Mouse (Mus musculus) megakaryocyte progenitor cell, adult 5-6 weeks (primary cell): ENCODE results near the gene Atxn10. TPM values are rescaled to one million over a fixed set of nuclear protein-coding genes. Genes with fewer than 3 reads are reported as not detected.
"Not testable (repeated sequence)": the region's sequence is repeated elsewhere in the genome, so short reads cannot be mapped to it uniquely, and the experiment has no call there.

Source experiments
- ATAC-seq: replicated peaks from 2 replicates; pipeline ENCODE4 v1.8.0; 2016; ENCODE audit warnings: mild to moderate bottlenecking, moderate TSS enrichment, inconsistent platforms; ENCODE audit not compliant: poor library complexity
- total RNA-seq, 2 experiments: library from RNA; stranded (forward) in 1 of 2; stranded (reverse) in 1 of 2; fragments of 157-497, 149-512 nt in 1 of 2; fragments of 200-1000 nt in 1 of 2; gene quantifications; 2 replicates each; pipeline versions ENCODE4 v1.2.3 to v1.2.4; 2015 to 2017

Gene Atxn10
- total RNA-seq, 2 experiments from 2014 or later, result 89.4 to 163 TPM

DNA sequence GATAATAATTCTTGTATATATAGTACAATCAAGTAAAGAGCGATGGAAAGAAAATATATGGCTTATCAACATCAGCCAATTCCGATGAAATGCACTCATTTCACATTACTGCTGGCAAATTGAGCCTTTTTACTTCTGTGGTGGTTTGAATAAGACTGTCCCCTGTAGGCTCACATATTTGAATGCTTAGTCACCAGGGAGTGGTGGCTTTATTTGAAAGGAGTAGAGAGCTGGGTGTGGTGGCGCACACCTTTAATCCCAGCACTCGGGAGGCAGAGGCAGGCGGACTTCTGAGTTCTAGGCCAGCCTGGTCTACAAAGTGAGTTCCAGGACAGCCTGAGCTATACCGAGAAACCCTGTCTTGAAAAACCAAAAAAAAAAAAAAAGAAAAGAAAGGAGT is 2.5 kb upstream of the Atxn10 start:
- ATAC-seq, result not testable (repeated sequence)

DNA sequence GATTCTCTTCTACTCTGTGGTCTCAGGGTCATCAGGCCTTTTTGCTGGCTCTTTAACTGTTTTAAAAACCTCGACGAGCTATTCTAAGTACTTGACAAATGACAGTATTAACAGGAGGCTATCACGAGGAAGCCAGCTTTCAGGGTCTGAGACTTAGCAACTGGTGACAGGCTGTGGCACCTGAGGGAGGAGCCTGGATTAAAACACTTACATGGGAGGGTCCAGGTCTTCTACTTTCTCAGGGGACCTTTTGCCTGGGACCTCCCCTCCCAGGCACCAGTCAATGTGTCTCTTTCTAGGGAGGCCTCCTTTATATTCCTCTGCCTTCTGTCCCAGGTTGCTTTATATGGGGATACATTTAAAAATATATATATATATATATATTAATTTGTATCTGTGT is 1.8 kb upstream of the Atxn10 start:
- ATAC-seq, result no peak

DNA sequence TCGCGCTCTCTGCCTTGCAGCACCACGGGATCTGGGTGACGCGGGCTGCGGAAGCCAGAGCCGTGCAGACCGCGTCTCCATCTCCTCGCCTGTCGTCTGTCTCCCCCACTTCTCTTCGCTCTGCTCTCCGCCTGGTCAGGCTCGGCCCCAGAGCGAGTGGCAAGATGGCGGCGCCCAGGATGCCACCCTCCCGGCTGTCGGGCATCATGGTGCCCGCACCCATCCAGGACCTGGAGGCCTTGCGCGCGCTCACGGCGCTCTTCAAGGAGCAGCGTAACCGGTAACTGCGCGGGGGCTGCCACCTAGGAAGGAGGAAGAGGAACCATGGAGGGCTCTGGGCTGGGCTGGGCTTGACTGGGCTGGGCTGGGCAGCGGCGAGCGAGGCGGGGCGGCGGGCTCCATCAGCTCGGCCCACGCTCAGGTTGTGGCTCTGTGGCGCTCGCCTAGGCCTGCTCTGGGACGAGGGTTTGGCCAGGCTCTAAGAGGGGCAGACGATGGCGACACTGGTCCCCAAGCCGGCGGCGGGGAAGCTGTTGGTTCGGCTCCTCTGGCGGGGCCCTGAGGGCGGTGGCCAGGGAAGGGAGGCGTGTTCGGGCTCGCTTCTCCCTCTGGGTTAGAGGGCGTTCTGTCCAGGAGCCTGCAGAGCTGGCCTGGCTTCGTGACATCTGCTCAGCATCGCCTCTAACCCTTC is 401 bp downstream of the Atxn10 start:
- peak; percentile 91 for ATAC-seq

DNA sequence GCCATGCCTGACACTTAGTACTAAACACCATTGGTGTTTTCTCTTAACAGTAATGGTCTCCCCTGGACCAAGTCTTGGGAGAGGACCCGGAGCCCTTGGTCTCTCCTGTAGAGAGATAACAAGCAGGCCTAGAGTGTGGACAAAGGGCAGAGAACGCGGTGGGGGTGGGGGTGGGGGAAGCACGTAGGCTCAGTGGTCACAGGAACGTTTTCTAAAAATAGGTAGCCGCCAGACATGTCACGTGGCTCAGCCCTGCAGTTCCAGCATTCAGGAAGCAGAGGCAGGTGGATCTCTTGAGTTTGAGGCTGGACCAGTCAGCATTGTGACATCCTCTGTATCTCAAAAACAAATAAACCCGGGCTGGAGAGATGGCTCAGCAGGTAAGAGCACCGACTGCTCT is 1.2 kb downstream of the Atxn10 start:
- ATAC-seq, result no peak

DNA sequence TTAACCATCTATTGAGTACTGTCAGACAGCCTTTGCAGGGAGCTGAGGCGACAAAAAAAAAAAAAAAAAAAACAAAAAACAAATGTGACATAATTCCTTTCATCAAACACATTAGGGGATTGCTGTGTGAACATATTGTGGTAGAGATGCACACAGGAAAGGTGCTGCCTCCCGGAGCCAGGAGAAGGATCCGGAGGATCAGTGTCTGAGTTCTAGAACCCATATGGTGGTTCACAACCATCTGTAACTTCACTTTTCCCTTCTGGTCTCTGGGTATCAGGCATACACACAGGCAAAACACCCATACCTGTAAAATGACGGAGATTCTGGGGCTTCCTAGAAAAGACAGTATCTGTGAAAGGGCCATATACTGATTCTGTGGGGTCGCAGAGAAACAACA is 1.9 kb downstream of the Atxn10 start:
- no peak for ATAC-seq

DNA sequence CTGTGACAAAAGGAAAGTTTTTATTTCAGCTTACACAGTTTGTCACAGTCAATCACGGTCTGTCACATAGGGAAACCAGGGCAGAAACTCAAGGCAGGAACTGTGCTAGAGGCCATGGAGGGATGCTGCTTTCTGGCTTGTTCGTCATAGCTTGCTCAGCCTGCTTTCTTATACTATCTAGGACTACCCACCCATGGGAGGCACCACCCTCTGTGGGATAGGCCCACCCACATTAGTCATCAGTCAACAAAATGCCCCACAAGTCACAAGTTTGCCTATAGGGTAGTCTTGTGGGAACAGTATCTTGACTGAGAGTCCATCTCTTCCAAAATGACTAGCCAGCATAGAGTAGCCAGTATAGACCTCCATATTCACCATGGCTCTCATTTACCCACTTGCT is 6.2 kb downstream of the Atxn10 start:
- ATAC-seq, result no peak

DNA sequence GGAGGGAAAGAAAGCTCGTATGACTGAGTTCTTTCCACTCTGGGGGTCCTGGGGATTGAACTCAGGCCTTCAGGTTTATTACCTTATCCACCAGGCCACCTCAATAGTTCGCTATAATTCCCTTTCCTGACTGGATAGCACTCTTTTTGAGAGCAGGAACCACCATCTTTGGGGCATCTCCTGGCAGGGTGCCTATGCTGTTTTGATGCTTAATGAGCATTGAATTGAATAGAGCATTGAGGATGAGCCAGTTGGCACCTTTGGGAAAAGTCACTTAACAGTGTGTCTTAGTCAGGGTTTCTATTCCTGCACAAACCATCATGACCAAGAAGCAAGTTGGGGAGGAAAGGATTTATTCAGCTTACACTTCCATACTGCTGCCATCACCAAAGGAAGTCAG is 8.6 kb downstream of the Atxn10 start:
- no peak for ATAC-seq

DNA sequence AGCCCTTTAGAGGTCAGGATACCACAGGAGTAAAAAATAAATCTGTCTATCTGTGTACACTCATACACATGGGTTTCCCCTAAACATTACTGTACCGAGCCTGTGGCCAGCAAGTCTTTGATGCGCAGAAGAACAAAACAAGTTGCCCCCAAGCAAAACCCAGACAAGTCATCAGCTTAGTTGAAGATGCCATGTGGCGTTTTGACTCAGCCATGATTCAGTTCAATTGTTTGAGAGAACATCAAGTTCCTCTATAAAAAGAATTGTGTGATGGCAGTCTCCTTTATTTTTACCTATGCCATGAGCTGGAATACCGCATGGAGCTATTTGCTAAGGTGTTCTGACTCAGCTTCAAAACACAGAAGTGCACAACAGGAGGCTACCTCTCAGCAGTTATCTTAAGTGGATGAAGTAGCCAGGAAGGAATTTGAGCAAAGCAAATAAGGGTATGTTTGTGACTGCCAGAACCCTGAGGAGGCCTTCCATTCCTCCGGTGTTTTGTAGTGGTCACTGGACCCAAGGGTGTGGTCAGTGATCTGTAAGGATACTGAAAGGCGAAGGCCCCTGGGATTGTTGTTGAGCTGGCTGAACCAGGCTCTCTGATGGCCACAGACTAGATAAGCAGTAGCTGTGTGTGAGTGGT is 11.1 kb downstream of the Atxn10 start:
- ATAC-seq, result no peak

DNA sequence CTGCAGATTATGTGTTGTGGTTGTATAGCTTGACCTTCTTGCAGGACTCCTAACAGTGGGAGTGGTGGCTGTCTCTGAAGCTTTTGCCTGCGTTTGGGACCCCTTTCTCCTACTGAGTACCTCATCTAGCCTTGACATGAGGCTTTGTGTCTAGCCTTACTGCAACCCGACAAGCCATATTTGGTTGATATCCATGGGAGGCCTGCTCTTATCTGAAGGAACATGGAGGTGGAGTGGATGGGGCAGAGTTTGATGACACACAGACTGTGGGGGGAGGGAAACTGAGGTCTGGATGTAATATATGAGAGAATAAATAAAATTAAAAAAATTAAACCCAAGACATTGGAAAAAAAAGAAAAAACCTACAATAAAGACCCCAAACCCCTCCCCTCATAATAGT is 14.1 kb downstream of the Atxn10 start:
- no peak for ATAC-seq

DNA sequence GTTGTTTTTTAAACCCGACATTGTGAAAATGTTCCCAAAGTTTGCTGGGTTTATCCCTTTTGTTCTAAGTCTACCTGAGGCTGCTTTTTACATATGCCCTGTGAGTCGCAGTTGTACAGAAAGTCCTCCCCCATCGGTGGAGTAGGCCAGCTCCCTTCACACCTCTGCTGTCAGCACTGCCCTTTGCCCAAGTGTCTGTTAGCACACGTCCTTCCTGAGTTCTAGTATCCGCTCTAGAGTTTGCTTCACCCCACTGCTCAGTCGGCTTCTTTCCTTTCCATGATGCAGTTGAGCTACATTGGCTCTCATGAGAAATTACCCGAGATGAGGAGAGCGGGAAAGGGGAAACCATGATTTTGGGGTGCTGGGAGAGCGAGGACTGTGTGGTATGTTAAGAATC is 18.0 kb downstream of the Atxn10 start:
- peak; percentile 26; the same call in 1 of the 2 replicates for ATAC-seq

DNA sequence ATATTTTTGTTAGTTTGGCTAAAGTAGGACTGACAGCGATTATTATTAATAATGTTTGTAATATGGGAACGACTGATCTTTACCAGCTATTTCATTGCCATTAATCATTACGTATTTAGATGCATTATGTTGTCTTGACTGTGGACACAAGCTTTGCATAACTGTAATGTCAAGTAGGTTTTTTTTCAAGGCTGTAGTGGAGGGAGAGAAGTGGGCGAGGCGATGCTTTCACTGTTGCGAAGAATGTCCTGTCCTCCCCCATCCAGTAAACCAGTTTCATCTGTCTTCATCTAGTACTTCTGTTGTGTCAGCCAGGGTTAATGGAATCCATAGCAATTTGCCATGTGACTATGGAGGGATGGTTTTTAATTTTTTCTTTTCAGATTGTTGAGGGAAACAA is 20.1 kb downstream of the Atxn10 start:
- ATAC-seq, result no peak

DNA sequence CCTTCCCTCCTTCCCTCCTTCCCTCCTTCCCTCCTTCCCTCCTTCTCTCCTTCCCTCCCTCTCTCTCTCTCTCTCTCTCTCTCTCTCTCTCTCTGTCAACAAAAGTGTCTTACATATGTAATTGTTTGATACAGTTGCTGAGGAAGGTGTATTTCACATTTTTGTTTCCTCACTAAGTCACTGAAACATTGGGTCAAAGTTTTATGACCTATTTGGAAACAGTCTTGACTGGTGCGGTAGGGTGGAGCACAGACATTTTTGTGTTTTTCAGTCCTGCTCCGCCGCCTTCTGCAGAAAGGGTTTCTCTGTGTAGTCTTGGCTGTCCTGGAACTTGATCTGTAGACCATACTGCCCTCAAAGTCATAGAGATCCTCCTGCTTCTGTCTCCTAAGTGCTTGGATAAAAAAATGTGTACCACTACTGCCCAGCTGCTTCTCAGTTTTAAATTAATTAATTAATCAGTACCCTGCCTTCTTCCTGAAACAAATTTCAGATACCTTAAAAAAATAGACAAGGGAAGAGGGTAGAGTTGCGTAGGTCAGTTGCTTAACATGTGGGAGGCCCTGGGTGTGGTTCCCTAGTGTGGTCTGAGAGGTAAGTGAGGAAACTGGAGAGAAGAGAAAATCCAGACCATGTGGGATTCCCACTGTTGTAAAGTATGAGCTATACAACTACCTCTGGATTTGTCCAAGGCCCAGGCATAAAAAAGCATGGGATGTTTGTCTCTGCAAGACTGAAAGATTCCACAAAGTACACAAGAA is 21.6 kb downstream of the Atxn10 start:
- peak; percentile 74 for ATAC-seq

DNA sequence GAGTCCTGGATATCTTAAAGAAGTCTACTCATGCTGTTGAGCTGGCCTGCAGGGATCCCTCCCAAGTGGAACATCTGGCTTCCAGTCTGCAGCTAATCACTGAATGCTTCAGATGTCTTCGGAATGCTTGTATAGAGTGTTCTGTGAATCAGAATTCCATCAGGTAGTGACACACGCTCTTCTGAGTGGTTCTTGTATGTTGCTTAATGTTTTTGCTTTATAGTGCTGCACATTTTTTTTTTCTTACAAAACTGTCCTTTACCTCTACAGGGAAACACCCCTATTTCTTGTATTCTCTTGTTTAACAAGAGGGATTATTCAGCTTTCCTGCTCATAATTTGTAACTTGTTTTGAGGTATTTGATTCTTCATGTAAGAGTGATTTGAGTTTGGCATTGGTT is 23.4 kb downstream of the Atxn10 start:
- ATAC-seq, result no peak

DNA sequence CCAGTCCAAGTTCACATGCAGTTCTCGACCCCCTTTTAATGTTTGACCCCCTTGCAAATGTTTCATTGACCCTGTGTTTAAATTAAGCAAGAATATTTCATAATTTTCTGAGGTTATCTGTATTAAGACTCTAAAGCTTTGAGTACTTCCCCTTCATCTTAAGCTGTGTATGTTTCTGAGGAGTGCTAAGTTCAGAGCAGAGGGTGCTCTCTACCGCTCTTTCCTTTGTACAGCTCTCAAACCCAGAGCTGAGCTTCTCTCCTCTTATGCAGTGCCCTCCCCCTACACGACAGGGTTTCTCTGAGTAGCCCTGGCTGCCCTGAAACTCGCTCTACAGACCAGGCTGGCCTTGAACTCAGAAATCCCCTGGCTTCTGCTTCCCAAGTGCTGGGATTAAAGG is 23.9 kb downstream of the Atxn10 start:
- no peak for ATAC-seq

DNA sequence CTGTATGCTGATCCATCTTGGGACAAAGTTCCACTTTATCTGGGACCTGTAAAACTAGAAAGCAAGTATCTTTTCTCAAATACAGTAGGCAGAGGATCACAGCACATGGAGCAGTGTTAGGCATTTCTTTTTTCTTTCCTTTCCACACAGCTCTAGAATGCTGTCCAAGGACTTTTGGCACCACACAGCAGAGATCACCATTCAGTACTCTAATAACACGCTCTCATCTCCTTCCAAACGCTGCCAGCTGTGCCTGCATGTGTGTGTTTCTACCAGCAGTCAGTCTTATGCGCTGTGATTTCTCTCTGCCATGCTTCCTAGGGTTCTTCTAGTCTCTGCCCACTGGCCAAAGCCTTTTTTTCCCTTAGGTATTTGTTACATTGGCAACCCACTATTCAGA is 28.3 kb downstream of the Atxn10 start:
- no peak for ATAC-seq

DNA sequence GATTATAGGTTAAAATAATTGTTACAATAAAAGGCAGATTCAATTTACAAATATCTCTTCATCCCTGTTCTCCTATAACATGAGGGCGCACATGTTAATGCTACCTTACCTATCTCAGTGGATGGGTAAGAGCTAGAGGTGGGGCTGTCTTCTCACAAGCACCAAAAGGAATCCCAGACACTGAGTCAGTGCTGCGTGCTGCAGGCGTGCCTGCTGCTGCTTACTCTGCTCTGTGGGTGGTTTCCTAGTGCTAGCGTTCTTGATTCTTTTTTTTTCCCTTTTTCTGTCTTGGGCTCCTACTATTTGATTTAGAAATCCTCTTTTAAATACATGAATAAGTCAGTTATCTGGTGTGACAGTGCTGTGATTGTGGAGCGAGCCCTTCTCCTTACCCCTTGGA is 30.9 kb downstream of the Atxn10 start:
- ATAC-seq, result no peak

DNA sequence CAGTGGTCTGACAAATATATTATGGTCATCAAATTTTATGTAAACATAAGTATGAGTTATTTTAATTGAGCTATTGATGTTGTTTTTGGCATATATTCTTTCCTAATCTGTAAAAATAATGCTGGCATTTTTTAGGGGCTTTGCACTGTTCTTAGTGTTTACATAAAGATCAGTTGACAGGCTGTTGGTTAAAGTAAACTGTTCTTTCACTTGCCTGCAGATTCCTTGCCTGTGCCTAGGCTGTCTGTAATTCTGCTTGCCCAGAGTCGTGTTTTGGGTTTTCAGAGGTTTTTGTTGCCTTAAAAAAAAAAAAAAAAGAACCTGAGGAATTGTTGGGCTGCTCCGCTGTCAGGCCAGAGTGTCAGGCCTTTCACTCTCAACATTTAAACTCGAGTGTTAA is 33.7 kb downstream of the Atxn10 start:
- no peak for ATAC-seq

DNA sequence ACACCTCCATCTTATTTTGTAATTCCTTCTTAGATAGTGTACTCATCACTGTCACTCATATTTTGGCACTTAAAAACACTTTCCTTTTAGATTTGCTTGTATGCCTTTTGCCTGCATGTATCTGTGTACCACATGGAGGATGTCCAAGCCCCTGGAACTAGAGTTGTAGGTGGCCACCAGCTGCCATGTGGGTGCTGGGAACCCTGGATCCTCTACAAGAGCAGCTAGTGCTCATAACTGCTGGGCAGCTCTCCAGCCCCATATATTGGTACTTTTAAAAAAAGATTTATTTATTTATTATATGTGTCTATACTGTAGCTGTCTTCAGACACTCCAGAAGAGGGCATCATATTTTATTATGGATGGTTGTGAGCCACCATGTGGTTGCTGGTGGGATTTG is 37.1 kb downstream of the Atxn10 start:
- ATAC-seq, result no peak

DNA sequence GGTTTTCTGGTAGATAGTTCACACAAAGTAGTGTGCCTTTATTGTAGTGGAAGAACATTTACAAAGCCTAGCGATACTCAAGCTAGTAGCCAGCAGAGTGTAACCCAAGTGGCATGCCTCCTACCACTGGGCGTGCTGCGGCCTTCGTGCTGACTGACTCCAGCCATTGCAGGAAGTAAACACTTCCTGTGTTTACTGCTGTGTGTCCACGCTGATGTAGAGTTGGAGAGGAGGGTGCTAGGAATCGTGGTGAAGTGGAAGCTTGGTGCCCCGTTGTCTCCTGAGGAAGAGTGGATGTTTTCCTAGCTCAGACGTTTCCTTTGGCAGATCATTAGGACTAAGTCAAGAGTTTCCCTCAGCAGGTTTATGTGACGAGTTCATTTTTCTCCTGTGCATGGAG is 47.4 kb downstream of the Atxn10 start:
- no peak for ATAC-seq

DNA sequence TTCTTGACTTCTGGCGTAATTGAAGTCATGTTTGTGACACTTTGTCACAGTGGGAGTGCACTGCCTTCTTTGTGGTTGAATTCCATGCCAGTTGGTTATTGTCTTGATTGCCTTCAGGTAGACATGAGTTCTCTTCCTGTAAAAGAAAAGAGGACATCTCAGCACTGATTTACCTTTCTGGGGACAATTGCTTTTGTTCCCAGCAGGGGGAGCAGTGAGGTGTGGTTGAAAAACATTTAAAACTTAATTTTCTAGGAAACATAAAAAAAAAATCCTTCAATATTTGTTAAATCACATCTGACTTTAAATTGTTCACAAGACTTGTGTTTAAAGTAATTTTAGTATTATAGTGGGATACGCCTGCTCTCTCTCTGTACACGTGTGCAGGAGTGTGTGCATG is 52.7 kb downstream of the Atxn10 start:
- no peak for ATAC-seq

DNA sequence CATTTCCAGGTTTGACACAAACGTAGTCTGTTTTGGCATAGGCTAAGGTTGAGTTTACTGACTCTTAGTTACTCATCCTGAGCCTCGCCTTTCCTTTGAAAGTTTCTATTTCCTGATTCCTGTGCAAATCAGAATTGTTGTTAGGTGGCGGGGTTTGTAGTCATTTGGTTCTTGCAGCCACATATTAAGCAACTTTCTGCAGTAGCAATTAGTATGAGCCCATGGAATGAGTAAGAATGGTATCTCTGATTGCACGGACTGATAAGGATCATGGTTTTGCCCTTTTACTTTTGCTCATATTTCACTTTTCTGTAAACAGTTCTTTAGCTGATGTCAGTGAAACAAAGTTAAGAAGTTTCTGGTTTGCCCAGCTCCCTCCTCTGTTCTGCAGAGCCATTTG is 53.9 kb downstream of the Atxn10 start:
- no peak for ATAC-seq

DNA sequence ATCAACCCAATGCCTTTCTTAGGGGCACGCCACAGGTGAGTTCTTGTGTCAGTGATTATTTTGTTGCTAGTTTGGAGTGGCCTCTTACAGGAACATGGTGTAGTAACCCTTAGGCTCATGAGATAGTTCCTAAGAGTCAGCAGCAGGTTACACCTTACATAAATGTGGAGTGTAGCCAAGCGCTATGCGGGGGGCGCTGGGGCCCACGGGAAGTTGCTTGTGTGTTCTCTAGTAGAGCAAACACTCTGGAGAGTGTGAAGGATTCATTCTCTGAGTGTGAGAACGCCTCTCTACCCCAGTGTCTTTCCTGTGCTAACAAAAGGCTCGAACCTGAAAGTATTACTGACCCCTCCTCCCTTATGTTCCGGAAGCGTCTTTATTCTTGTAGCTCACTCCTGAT is 59.3 kb downstream of the Atxn10 start:
- ATAC-seq, result no peak
